Mouse (Mus musculus): ENCODE measurements around the gene Sgms2. TPM values are rescaled to one million over a fixed set of nuclear protein-coding genes. Genes with fewer than 3 reads are reported as not detected.

Sgms2 gene
- total and polyA plus RNA-seq, 3 experiments, result not detected

DNA sequence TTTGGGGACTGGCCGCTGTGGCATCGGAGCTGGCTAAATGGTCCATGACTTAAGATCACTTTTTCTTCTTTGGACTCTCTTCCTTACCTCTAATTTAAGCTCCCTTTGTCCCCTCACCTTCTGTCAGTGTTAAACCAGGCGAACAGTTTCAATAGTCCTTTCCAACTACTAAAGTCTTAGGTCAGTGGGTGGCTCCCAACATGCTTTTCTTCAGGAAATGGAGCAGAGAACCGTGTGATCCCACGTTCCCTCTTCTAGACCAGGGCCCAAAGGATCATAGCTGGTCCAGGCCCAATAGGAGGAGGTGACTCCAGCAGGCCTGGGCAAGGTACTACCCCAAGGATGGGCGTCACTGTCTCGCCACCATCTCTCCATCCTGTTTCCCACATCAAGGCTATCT is 7.6 kb downstream of the Sgms2 start:
- Histone ChIP-seq H3K4me3 (replicated peaks in 1 of 3; ENCODE audit: low read depth in 2 of 3, low read length in 2 of 3, poor library complexity in 1 of 3) (no peak overlapping the region), H3K27me3 (replicated peaks) (no peaks in the 10 kb centered on the region), H3K27ac (ENCODE audit: insufficient read depth, low read depth) (no peak overlapping the region), H3K36me3 (replicated peaks in 1 of 2; ENCODE audit: control insufficient read depth in 1 of 2, insufficient read depth in 1 of 2, low read length in 1 of 2) (no peaks in the 10 kb centered on the region), H3K9me3 (replicated peaks; ENCODE audit: low read length) (peaks cover 2% of the 10 kb centered on the region), H3K4me1 (ENCODE audit: control insufficient read depth in 1 of 2, insufficient read depth in 2 of 2) (peaks cover 10 to 29% of the 10 kb centered on the region in 2 experiments; a peak in 3 of 4 replicates), H3K79me2 (replicated peaks; ENCODE audit: control insufficient read depth, extremely low read depth, insufficient read depth, poor library complexity, severe bottlenecking) (no peaks in the 10 kb centered on the region), H3K9ac (ENCODE audit: insufficient read depth, low read depth) (no peak overlapping the region), H3K4me2 (ENCODE audit: insufficient read depth, low read depth, poor library complexity, severe bottlenecking) (no peak overlapping the region)
- in situ Hi-C loops (cut with MboI; ENCODE audit: low pct_ligation_motif_present, low pct_unique_long_range_greater_than_20kb, low sequenced_read_pairs), result no loop called here
- DNase-seq (ENCODE audit: extremely low read depth), result no peak
- dilution Hi-C loops (cut with MboI; ENCODE audit: extremely low pct_ligation_motif_present, extremely low pct_unique_long_range_greater_than_20kb, low sequenced_read_pairs), result no loop called here
- no peak for TF ChIP-seq POLR2AphosphoS2 (IDR thresholded peaks at IDR 0.05; ENCODE audit: low read depth, low read length)
- TF ChIP-seq ETS1 (conservative IDR thresholded peaks at IDR 0.05; ENCODE audit: low read depth, low read length), result no peak
- no peak for TF ChIP-seq EP300 (IDR thresholded peaks at IDR 0.05; ENCODE audit: low read length)
- TF ChIP-seq MYC (IDR thresholded peaks at IDR 0.05; ENCODE audit: low read depth, low read length), result no peak
- TF ChIP-seq KAT2A (IDR thresholded peaks at IDR 0.05; ENCODE audit: insufficient replicate concordance, low read length), result no peak
- TF ChIP-seq PAX5 (IDR thresholded peaks at IDR 0.05; ENCODE audit: low read length), result no peak
- no peak for TF ChIP-seq MAFK (IDR thresholded peaks at IDR 0.05; ENCODE audit: insufficient replicate concordance, low read length)
- no peak for TF ChIP-seq CHD2 (IDR thresholded peaks at IDR 0.05; ENCODE audit: low read length)
- no peak for TF ChIP-seq USF1 (IDR thresholded peaks at IDR 0.05; ENCODE audit: low read depth, low read length)
- no peak for TF ChIP-seq BHLHE40 (IDR thresholded peaks at IDR 0.05; ENCODE audit: low read depth, low read length)

DNA sequence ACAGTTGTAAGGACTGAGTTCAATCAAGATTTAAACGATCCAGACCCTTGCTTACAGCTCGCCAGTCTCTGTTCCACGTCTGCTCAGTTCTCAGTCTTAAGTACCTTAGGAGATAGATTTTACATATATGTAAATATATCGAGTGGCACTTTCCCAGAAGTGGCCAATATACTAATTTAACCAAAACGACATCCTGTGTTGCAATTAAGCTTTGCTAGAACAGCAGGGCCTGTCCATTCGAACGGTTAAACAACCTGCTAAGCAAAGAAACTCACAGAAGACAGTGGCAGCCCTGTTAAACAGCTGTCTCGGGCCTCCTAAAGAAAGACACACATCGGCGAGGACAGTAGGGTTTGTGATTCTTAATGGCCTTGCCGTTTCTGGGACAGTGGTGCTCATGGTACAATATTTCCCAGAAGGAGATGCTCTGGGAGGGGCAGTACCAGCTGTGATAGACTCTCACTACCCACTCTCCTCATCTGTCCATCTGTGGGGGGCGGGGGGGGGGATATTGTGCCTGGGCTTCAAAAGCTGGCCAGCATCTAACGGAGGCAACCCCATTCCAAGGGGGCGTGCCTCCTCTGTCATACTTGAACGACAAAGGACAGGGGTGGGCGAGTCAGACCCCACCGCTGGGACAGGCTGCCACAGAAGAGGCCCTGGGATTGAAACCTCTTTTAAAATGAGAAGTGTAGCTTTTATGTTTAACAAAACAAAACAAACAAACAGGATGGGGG is 9.1 kb downstream of the Sgms2 start:
- dilution Hi-C loops (cut with MboI; ENCODE audit: extremely low pct_ligation_motif_present, extremely low pct_unique_long_range_greater_than_20kb, low sequenced_read_pairs), result no loop called here
- peaks cover 10 to 29% of the 10 kb centered on the region in 2 experiments; a peak in 3 of 4 replicates for H3K4me1 ChIP-seq (ENCODE audit: control insufficient read depth in 1 of 2, insufficient read depth in 2 of 2)
- in situ Hi-C loops (cut with MboI; ENCODE audit: low pct_ligation_motif_present, low pct_unique_long_range_greater_than_20kb, low sequenced_read_pairs), result no loop called here
- H3K9ac ChIP-seq (ENCODE audit: insufficient read depth, low read depth), result no peak overlapping the region
- no peaks in the 10 kb centered on the region for H3K79me2 ChIP-seq (replicated peaks; ENCODE audit: control insufficient read depth, extremely low read depth, insufficient read depth, poor library complexity, severe bottlenecking)
- no peaks in the 10 kb centered on the region for H3K27me3 ChIP-seq (replicated peaks)
- H3K36me3 ChIP-seq (replicated peaks in 1 of 2; ENCODE audit: control insufficient read depth in 1 of 2, insufficient read depth in 1 of 2, low read length in 1 of 2), result no peaks in the 10 kb centered on the region
- peak overlapping the region; percentile 63 for H3K27ac ChIP-seq (ENCODE audit: insufficient read depth, low read depth)
- H3K4me2 ChIP-seq (ENCODE audit: insufficient read depth, low read depth, poor library complexity, severe bottlenecking), result peak overlapping the region; percentile 46; the same call in 1 of the 2 replicates
- peak overlapping the region in 2 of 3 experiments; percentile 16 to 29 for H3K4me3 ChIP-seq (replicated peaks in 1 of 3; ENCODE audit: low read depth in 2 of 3, low read length in 2 of 3, poor library complexity in 1 of 3)
- DNase-seq (ENCODE audit: extremely low read depth), result peak; percentile 66
- peaks cover 2% of the 10 kb centered on the region for H3K9me3 ChIP-seq (replicated peaks; ENCODE audit: low read length)
- TF ChIP-seq RAD21 (IDR thresholded peaks at IDR 0.05; ENCODE audit: low read depth, low read length), result no peak
- 0 out of 2 replicates have a peak, but pooled peaks have one; percentile 14 for TF ChIP-seq TCF12 (IDR thresholded peaks at IDR 0.05; ENCODE audit: low read depth, low read length)
- 0 out of 2 replicates have a peak, but pooled peaks have one; percentile 47 for TF ChIP-seq TBP (conservative IDR thresholded peaks at IDR 0.05; ENCODE audit: low read depth, low read length)
- TF ChIP-seq UBTF (IDR thresholded peaks at IDR 0.05; ENCODE audit: low read depth, low read length), result no peak
- 0 out of 2 replicates have a peak, but pooled peaks have one; percentile 25 for TF ChIP-seq BHLHE40 (IDR thresholded peaks at IDR 0.05; ENCODE audit: low read depth, low read length)
- TF ChIP-seq EP300 (IDR thresholded peaks at IDR 0.05; ENCODE audit: low read length), result peak; percentile 28; the same call in 1 of the 2 replicates
- TF ChIP-seq MXI1 (IDR thresholded peaks at IDR 0.05; ENCODE audit: low read depth, low read length), result no peak
- TF ChIP-seq POLR2A (IDR thresholded peaks at IDR 0.05; ENCODE audit: low read depth, low read length), result no peak
- no peak for TF ChIP-seq JUN (IDR thresholded peaks at IDR 0.05; ENCODE audit: insufficient read depth, low read depth, low read length)
- TF ChIP-seq ZC3H11A (IDR thresholded peaks at IDR 0.05; ENCODE audit: low read depth, low read length), result no peak
- TF ChIP-seq MAFK (IDR thresholded peaks at IDR 0.05; ENCODE audit: insufficient replicate concordance, low read length), result 0 out of 2 replicates have a peak, but pooled peaks have one; percentile 12
- TF ChIP-seq IRF4 (IDR thresholded peaks at IDR 0.05; ENCODE audit: low read depth, low read length), result no peak; the same call in 1 of the 2 replicates
- 0 out of 2 replicates have a peak, but pooled peaks have one; percentile 13 for TF ChIP-seq SIN3A (IDR thresholded peaks at IDR 0.05; ENCODE audit: low read length)
- TF ChIP-seq RCOR1 (conservative IDR thresholded peaks at IDR 0.05; ENCODE audit: low read depth, low read length), result no peak
- no peak for TF ChIP-seq MAX (IDR thresholded peaks at IDR 0.05; ENCODE audit: low read length)
- no peak for TF ChIP-seq GABPA (IDR thresholded peaks at IDR 0.05; ENCODE audit: insufficient replicate concordance, low read depth, low read length)
- no peak for TF ChIP-seq MYC (IDR thresholded peaks at IDR 0.05; ENCODE audit: low read depth, low read length)
- no peak for TF ChIP-seq ZMIZ1 (IDR thresholded peaks at IDR 0.05; ENCODE audit: low read depth, low read length)
- no peak for TF ChIP-seq USF2 (conservative IDR thresholded peaks at IDR 0.05; ENCODE audit: low read depth, low read length)
- TF ChIP-seq POLR2AphosphoS2 (IDR thresholded peaks at IDR 0.05; ENCODE audit: low read depth, low read length), result no peak
- no peak for TF ChIP-seq ELF1 (IDR thresholded peaks at IDR 0.05; ENCODE audit: low read depth, low read length)
- no peak for TF ChIP-seq CHD1 (IDR thresholded peaks at IDR 0.05; ENCODE audit: low read depth, low read length)
- TF ChIP-seq PAX5 (IDR thresholded peaks at IDR 0.05; ENCODE audit: low read length), result no peak
- TF ChIP-seq NRF1 (IDR thresholded peaks at IDR 0.05; ENCODE audit: low read depth, low read length), result no peak
- TF ChIP-seq USF1 (IDR thresholded peaks at IDR 0.05; ENCODE audit: low read depth, low read length), result no peak
- TF ChIP-seq MEF2A (IDR thresholded peaks at IDR 0.05; ENCODE audit: borderline replicate concordance, low read depth, low read length), result no peak
- no peak for TF ChIP-seq ZKSCAN1 (IDR thresholded peaks at IDR 0.05; ENCODE audit: borderline replicate concordance, low read depth, low read length)

Data from CH12.LX (cell line).